Mouse (Mus musculus): ENCODE results near the gene Trcg1.

DNA sequence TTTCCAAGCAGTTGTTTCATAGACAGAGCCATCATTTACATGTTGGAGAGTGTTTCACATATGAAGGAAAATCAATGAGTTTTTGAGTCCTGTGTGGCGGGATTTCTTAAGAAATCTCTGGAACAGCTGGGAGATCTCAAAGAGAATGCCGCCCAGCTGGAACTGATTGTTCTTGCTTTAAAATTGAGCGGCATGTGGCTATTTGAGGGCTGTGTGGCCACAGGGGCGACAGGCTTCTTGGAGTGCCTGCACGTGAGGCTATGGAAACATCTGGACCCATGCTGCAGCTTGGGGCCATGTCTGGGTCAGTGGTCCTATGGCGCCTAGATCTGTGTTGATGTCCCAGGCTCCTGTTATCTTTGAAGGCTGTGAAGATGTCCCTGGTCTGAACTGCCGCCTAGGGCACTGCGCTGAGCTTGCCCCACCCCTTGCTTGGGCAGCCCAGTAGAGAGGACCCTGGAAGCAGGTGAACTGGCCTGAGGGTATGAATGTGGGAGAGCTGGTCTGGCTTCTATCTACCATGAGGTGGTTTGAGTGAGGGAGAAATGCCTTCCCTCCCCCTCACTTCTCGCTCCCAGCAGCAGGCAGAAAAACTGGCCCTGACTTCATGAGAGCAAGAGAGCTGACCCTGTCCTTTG is 6.1 kb upstream of the Trcg1 start:
- TF ChIP-seq CTCF (IDR thresholded peaks at IDR 0.05; ENCODE audit: insufficient read depth, low read depth, low read length) (no peak), POLR2A (IDR thresholded peaks at IDR 0.05; ENCODE audit: insufficient read depth, low read depth, low read length) (no peak)

All from olfactory bulb, adult 2 months (tissue).